Comparison of ENCODE assay signal across 9 mouse cellular contexts in genomic region chr4:114454016-114454415, GRCm38 (mm10). TPM values are rescaled to one million over a fixed set of nuclear protein-coding genes. Genes with fewer than 3 reads are reported as not detected.
"Had no signal": no experiment of that assay in that cellular context is flagged by ENCODE, and none has a peak within 500 bp of the region (broad histone marks: within the 10 kb centered on the region; RNA-seq: fewer than 3 reads in every experiment).

No protein-coding gene starts in this region.

- H3K4me1 ChIP-seq: limb, embryonic 12.5 days; liver, embryonic 13.5 days; midbrain, embryonic 13.5 days had no signal

- H3K4me3 ChIP-seq: layer of hippocampus, adult 2 months; limb, embryonic 12.5 days; liver, embryonic 13.5 days; midbrain, embryonic 13.5 days had no signal

- H3K27me3 ChIP-seq: limb, embryonic 12.5 days; liver, embryonic 13.5 days; midbrain, embryonic 13.5 days had no signal

- H3K36me3 ChIP-seq: limb, embryonic 12.5 days; liver, embryonic 13.5 days; midbrain, embryonic 13.5 days had no signal

- H3K9ac ChIP-seq: limb, embryonic 12.5 days; liver, embryonic 13.5 days; midbrain, embryonic 13.5 days had no signal

- ATAC-seq: inflammation-experienced regulatory T-cells, adult 6 months; midbrain, embryonic 13.5 days had no signal

- H3K4me2 ChIP-seq: limb, embryonic 12.5 days; liver, embryonic 13.5 days; midbrain, embryonic 13.5 days had no signal

- DNase-seq: liver; liver, embryonic 13.5 days; lung, adult 18-20 months; right cerebral cortex, postnatal 14 days; thymus, postnatal 4 days had no signal

- H3K27ac ChIP-seq: layer of hippocampus, adult 2 months; limb, embryonic 12.5 days; liver, embryonic 13.5 days; midbrain, embryonic 13.5 days had no signal

- H3K9me3 ChIP-seq: limb, embryonic 12.5 days; liver, embryonic 13.5 days; midbrain, embryonic 13.5 days had no signal

RNA-seq across cellular contexts. Expression of gene Trabd2b, which starts 47.5 kb away (rescaled TPM):
- polyA plus RNA-seq: inflammation-experienced regulatory T-cells, adult 6 months had no signal
